Mouse (Mus musculus) layer of hippocampus, adult 9-11 months (tissue): ENCODE results near the gene Esyt2.
"Not testable (repeated sequence)": the region's sequence is repeated elsewhere in the genome, so short reads cannot be mapped to it uniquely, and the experiment has no call there.

ENCODE experiments used
- DNase-seq: peaks from one replicate; pipeline ENCODE4 v3.0.0; 2022

The Esyt2 gene

DNA sequence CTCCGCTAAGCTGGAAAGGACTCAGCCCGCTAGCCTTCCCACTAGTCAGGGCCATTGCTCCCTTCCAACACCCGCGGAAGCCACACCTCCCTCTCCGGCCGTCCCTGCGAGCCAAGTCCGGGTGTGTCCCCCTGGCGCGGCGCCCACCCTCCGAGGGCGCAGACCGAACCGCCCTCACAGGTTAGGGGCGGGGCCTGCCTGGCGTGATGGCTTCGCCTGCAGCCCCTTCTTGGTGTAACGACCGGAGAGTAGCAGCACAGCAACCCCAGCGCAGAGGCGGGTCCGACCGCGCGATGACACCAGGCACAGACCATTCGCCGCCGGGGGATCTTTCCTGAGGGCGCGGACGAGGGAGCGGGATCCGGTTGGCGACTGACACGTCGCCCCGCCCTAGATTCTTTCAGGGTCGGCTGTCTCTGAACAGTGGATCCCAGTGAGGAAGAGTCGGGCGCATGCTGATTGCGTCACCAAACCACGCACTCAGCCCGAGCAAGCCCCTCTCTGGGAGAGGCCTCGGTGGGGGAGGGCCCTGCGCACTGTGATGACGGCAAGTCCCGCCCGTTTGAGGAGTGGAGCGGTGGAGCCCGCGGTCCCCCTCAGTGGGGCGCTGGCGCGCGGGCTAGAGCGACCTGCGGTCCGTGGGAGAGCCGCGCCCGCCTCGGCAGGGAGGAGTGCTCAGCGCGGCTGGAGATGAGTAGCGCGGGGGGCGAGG is at the start of gene Esyt2:
Gene Esyt2, plus strand, starts transcription at position 544 of the 712 bp plus-strand sequence.
- peak; percentile 100 for DNase-seq

DNA sequence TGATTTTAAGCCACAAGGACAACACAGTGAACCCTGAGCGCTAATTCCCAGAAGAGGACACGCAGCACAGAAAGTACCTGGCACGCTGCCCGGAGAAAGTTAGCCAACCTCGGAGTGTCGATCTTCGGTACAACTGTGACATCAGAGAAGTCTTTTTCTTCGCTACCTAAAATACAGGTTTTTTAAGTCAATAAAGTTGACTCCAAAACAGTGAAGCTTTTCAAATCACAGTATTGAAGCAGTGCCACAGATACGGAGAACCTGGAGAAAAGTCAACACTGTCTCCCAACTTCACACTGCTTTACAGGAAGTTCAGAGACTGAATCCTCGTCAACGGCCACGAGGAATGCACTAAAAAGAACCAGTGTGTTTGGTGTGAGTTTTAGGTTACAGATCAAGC is 49.4 kb upstream of the Esyt2 start:
- no peak for DNase-seq

DNA sequence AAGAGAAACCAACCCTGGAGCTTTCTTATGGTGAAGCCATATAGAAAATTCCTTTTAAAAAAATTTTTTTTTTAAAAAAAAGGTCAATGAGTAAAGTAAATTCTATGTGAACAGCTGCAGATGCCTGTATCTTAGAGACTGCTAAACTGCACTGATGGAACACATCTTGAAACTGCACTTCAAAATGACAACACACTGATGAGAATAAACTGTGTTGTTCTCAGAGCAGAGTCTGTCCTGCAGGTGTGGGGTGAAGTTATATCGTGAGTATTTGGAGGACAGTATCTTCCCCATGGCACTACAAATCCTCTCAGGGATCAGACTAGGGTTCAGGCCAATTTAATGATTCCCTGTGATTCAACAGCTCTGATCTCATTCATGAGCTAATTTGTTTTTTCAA is 48.9 kb upstream of the Esyt2 start:
- no peak for DNase-seq

DNA sequence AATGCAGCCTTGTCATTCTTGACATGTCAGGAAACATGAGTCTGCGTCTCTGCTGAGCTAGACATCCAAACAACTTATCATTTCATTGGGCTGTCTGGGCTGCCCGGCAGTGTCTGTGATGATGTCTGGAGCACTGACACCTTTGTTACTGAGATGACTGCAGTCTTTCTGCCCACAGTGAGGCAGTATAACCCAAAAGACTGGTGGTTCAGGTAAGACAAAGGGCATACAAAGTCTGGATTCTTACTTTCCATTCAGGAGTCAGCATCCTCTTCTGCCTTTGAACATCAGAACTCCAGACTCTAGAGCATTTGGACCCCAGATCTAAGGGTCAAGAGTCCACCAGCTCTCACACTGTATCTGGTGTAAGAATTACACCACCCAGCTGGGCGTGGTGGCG is 45.6 kb upstream of the Esyt2 start:
- DNase-seq: no peak

DNA sequence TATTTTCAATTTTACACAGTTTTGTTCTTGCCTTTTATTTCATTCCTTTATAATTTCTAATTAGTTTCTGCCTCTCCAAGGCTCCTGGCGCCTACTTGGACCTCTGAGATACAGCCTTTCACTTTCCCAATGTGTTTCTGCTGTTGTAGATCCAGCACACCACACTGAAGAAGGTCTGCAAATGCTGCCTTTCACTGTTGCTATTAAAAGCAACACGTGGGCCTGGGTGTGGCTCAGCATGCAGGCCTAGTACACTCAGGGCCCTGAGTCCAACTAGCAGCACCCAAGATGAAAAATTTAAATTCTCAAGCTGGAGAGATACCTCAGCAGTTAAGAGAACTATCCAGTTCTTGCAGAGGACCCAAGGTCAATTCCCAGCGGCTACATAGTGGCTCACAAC is 44.3 kb upstream of the Esyt2 start:
- no peak for DNase-seq

DNA sequence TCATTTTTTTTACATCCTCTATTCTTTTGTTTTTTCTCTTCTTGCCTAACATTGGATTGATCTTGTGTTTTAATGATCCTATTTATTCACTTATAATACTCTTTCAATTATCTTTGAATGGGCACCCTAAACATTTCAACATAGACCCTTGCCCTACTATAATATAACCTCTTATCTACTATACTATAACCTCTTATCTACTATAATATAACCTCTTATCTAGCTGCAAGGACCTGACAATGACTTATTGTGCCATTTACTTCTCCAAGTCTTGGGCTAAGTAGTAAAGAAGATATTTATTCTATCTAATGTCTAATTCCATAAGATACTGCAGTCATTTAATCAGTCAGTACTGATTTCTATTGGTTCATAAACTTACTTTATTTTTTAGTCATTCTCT is 42.6 kb upstream of the Esyt2 start:
- no peak for DNase-seq

DNA sequence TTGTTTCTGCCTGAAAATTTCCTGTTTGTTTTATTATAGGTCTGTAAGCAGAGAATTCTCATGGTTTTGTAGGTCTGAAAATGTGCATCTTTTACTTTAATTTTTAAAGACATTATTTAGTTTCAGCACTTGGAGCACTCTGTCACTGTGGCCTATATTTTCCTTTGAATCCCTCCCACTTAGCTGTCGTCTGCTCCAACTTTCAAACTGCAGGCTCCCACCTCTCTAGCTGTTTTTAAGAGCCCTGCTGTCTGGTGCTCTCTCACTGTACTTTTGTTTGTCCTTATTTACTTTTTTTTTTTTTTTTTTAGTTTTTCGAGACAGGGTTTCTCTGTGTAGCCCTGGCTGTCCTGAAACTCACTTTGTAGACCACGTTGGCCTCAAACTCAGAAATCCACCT is 42.2 kb upstream of the Esyt2 start:
- no peak for DNase-seq

DNA sequence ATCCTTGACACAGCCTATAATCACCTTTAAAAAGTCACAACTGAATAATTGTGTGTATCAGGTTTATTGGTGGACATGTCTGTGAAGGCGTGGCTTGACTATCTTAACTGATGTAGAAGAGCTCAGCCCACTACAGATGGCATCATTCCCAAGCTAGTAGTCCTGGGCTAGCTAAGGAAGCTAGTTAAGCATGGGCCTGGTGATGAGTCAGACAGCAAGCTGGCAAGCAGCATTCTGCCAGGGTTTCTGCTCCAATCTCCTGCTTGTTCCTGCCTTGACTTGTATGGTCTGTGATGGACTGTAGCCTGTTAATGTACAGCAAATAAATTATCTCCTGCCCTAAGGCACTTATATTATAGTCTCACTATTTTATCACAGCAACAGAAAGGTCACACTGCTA is 36.4 kb upstream of the Esyt2 start:
- peak; percentile 28 for DNase-seq

DNA sequence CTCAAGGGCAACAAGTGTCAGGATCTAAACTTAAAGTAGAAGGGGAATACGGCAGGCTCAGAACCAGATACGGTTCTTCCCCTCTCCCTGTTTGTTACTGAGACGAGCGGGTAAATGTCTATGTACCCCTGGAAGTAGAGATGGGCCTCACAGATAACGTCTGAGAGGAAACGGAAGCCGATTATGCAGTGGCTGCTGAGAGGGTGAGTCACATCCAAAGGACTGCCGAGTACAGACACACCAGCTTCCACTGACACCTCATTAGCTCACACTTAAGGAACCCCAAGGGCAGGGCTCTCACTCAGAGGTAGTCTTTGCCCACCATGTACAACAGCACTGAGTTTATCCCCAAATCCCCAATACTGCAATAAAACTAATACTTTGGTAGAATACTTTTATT is 26.3 kb upstream of the Esyt2 start:
- no peak for DNase-seq

DNA sequence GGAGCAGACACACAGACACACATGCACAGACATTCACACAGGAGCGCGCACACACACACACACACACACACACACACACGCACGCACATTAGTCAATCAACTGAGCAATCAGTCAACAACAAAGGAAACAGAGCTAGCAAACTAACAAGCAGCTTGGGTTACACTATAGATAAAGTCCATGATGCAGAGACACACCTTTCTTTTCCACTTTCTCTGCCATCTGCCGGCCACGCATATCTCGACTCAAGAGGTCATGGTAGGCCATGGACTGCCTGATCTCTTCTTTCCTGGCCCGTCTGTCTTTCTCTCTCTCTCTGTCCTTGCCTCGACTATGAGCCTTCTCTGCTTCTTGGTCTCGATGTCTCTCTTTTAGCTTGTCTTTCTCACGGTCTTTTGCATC is 25.4 kb upstream of the Esyt2 start:
- DNase-seq: no peak

DNA sequence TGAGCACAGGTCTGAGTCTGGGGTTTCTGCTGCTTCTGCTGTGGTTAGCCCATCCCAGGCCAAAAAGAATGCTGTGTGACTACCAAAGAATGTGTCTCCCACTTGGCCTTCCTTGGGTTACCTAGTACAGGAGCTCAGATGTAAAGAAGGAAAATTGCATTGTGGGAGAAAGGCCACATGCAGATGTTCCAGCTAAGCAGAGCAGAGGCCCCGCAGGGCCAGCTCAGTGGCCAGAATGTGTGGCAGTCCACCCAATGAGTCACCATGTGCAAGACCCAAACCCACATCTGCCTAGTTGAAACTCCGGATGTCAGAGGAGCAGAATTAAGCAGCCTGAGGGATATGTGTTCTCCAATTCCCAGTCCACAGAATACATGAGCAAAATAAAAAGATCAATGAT is 22.7 kb upstream of the Esyt2 start:
- DNase-seq: no peak

DNA sequence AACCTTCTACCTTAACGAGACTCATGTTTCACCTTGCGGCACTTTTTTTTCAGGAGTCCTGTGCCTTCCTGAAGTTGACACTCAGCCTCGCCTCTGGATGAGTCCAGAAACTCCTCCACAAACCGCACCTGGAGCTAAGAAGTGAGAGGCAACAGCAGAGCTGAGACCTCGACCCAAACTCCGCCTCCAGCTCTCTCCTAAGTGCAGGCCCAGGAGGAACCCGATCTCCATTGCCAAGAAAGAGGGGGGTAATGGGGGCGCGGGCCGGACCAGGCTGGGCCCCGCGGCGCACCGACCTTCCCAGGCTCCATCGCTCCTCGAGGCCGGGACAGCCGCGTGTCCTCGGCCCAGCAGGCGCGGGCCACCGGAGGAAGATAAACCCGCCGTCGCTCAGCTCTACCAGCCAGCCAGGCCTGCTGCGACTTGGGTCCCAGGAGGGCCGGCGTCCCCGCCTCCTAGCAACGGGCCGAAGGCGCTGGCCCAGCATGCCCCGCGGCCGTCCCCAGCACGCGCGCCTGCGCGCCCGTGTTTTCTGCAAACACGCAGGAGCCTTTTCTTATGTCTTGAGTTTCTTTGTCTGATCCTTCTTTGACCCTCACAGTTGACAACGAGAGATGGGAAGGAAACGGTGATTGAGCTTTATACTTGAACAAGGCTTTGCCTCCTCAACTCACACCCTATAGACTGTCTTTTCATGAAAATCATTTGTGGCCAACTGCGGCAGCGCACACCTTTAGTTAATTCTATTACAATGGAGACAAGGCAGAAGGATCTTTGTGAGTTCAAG is 18.2 kb upstream of the Esyt2 start, which contains the start of gene Wdr60:
Gene Wdr60, minus strand, starts transcription at position 468 of the 787 bp plus-strand sequence.
- DNase-seq: peak; percentile 84

DNA sequence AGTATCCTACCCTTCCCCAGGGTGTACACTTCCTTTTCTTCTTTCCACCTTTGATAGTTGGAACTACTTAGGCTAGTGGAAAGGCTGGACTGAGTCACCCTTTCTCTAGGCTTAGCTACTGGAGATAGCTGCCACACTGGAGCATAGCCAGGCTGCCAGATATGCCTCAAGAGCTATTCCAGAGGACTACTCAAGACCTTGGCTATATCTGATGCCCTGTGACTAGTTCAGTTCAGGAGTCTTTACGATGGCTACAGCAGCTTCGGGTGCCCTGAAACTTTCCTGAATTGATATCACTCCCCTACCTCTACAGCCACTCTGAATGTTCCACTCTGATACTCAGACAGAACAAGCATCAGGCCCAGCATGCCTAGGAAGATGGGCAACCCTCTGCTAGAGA is 16.2 kb upstream of the Esyt2 start:
- no peak for DNase-seq

DNA sequence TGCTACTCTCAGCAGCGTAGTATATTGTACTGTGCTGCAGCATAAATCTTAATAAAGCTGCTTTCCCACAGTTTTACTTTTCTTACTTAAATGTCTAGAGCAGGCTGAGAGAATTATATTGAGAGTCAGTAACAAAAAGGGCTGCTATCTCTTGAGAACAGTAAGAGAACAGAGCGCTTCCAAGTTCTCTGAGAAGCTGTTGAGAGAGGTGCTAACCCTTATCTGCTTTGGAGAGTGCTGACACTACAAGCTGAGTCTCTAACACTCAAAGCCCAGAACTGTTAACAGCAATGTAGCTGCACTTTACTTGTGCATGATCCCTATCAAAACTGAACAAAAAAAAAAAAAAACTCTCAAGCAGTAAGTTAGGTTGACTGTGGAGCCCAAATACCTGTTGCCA is 15.7 kb upstream of the Esyt2 start:
- DNase-seq: no peak

DNA sequence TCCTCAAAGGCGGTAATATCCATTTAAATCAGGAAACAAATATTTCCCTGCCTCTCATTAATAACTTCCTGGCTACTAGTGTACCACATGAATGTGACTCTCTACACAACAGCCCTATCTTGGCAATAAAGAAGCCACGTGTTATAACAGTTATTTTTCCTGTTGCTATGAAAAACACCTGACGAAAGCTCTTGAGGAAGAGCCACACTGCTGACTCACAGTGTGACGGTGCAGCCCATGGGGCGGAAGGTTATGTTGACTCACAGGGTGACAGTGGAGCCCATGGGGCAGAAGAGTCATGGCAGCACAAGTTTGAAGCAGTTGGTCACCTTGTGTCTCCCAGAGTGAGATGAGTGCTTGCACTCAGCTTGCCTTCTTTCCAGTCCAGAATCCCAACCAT is 11.5 kb upstream of the Esyt2 start:
- no peak for DNase-seq

DNA sequence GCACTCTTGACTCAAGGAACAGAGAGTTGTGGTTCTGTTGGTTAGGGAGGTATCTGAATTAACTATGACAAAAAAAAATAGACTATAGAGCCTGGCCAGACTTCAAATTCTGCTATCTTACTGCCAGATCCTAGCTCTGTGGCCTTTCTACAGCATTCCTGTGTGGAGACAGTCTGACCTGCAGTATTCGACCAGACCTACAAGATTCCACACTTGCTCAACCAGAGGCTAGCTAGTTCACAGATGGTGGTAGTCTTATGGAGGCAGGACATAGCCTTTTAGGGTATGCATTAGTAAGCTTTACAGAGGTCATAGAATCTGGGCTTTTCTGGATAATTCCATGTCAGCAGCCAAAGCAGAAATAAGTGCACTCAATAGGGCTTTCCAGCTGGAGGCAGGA is 10.5 kb upstream of the Esyt2 start:
- no peak for DNase-seq

DNA sequence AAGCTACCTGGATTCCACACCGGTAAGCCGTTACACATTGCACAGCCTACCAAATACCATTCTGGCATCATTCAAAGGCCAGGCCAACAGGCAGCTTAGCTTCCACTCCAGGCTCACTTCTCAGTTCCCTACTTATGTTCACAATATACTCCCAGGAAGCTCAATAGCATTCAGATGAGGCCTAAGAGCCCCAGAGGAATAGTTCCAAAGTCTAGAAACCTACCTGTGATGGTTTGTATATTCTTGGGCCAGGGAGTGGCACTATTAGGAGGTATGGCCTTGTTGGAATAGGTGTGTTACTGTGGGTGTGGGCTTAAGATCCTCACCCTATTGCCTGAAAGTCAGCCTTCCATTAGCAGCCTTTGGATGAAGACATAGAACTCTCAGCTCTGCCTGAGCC is 9.9 kb upstream of the Esyt2 start:
- DNase-seq: no peak

DNA sequence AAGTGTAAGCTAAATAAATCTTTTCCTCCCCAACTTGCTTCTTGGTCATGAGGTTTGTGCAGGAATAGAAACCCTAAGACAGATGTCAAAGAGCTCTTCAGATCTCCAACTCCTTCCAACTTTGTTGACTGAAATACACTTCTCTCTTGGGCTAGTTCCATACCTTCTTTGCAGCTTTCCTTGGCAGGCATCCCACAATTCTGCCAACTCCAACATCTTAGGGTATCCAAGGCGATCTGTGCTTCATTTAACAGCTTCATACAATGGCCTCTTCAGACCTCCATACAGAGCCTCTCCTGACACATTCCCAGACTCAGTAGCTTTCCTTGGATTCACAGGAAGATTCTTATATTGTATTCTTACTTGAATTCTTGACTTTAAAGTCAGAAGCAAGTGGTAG is 7.3 kb upstream of the Esyt2 start:
- no peak for DNase-seq

DNA sequence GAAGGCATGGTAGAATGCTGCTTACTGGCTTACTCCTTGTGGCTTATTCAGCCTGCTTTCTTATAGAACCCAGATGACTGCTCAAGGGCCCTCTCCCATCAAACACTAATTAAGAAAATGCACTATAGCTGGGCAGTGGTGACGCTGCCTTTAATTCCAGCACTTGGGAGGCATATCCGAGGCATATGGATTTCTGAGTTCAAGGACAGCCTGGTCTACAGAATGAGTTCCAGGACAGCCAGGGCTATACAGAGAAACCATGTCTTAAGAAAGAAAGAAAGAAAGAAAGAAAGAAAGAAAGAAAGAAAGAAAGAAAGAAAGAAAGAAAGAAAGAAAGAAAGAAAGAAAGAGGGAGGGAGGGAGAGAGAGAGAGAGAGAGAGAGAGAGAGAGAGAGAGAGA is 5.9 kb upstream of the Esyt2 start, which contains the start of gene Gm11027:
Gene Gm11027, plus strand, starts transcription at position 301 of the 400 bp plus-strand sequence.
- not testable (repeated sequence) for DNase-seq

DNA sequence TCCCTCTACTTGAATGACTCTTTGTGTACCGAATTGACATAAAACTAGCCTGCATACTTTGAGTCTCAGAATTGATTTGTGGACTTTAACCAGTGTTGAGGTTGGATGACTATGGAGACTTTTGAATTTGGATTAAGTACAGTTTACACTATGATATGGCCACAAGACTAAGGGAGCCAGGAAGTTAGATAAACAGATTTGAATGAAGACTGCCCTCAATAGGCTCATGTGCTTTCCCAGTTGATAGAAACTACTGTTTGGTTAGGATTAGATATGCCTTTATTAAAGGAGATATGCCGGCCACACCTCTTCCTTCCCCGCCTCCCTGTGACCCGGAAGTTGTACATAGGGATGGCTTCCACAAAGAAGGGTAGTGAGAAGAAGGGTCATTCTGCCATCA is 5.4 kb upstream of the Esyt2 start:
- no peak for DNase-seq

DNA sequence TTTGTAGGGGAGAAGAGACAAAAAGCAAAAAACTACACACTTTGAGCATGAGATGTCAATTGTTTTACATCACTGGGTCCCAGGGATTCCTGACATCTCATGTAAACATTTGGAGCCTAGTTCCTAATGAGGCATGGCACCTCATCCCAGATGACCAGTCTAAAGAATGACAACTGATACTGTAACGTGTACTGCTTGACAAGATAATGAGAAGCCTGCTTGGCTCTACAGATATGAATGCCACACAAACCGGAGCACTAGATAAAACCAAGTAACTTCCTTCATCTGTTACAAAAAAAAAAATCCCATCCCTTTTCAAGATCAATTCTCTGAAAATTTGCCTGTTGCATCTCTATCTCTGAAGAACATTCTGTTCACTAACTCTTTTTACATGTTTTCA is 4.0 kb upstream of the Esyt2 start:
- no peak for DNase-seq

DNA sequence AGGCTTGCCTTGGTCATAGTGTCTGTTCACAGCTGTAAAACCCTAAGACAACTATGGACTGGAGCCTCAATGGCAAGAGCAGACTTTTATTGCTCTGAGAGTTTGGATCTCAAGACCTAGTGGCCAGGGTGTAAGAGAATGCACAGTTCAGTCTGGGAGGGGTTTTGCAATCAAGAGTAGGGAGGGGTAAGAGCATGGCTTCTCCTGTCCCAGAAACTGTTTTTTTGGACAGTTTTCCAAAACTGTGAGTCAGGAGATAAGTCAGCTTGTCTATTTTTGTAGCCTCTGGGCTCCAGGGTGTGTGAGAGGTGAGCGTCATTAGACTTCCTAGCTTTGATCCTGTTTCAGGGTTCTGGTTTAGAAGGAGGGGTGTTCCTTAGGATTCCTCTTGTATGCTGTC is 2.5 kb upstream of the Esyt2 start:
- DNase-seq: no peak

DNA sequence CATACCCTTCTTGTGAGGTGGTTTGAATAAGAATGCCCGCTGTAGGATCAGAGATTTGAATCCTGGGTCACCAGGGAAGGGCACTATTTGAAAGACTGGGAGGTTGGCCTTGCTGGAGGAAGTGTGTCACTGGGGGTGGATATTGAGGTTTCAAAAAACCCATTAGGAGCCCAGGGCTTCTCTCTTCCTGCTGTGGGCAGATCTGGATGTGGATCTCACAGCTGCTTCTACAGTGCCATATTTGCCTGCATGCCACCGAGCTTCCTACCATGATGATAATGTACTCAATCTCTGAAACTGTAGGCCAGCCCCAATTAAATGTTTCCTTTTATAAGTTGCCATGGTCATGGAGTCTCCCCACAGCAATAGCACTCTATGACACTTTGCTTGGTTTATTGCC is 1.8 kb upstream of the Esyt2 start:
- no peak for DNase-seq

DNA sequence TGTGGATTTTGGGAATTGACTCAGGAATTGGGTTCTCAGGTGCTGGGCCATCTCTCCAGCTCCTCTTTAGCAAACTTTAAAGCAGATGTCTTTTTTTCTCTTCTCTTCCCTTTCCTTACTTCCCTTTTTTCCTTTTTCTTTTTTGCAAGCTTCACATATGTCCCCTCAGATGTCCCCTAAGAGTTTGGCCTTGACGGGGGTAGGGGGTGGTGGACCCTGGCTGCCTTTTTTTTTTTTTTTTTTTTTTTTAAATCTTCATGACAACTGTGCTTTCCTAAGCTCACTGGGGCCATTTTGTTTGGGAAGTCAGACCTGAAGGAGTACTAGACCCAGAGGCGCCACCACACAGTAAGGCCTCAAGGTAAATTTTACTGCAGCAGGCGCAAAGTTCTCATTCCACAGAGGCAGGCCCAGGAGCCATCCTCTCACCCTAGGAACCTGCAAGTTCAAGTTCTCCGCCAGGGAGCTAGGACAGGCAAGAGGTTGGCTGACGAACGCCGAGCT is 795 bp upstream of the Esyt2 start:
- DNase-seq: no peak
